Mouse (Mus musculus): ENCODE data around the gene Ncam2. TPM values are rescaled to one million over a fixed set of nuclear protein-coding genes. Genes with fewer than 3 reads are reported as not detected.

The Ncam2 gene
- polyA plus RNA-seq, 1 experiment, result 0.04 TPM

DNA sequence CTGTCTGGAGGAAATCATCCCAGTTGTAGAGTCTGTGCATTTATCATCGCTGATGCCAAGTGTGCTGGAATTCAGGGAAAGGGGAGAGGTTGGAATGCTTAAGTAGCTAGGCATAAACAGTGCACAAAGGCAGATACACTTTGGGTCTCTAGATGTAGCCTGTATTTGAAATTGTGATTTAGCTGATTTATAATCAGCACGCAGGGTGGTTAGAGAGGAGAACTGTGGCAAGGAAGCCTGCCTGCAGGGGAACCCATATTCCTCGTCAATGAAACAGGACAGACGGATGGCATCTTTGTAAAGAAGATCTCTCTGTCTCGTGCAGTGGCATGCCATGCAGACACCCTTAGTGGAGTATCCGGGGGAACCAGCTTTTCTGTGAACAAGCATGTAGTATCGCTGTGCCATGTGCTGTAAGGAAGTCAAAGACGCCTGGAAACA is 2.2 kb downstream of the Ncam2 start:
- Histone ChIP-seq H3K9me3 (no peaks in the 10 kb centered on the region), H3K27me3 (replicated peaks) (peaks cover 9% of the 10 kb centered on the region), H3K4me3 (replicated peaks) (no peak overlapping the region), H3K36me3 (replicated peaks; ENCODE audit: low read length) (no peaks in the 10 kb centered on the region), H3K4me1 (peaks cover 32% of the 10 kb centered on the region)
- TF ChIP-seq FLI1 (IDR thresholded peaks at IDR 0.05; ENCODE audit: low read length) (no peak), GATA1 (IDR thresholded peaks at IDR 0.05; ENCODE audit: borderline replicate concordance, low read length) (no peak)

DNA sequence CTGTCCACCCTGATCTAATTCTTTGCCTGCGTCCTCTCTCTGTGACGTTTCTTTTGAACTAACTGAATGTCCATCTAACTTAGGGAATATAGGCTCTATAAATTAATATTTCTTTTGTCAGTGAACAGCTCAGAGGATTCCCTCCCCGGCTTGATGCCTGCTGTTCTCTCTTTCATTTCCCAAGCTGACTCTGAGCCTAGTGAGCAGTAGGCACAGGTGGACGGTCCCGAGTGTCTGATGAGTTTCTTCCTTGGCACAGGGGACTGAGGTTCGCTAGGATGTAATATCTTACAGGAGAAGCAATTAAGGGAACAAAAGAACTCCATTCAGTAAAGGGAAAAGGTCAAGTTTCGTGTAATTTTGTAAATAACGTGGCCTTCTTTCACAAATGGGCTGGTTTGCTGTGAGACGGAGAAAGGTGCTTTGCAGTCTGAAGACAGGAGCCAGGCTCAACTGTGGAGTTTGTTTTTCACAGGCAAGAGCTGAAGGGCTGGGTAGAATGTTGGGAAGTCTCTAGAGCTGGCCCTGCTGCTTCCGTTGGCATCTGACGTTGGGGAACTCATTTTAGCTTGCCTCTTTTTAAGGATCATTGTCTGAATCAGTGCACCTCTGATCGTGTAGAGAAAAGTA is 4.0 kb downstream of the Ncam2 start:
- peaks cover 17% of the 10 kb centered on the region for H3K4me1 ChIP-seq
- H3K9me3 ChIP-seq, result no peaks in the 10 kb centered on the region
- H3K27me3 ChIP-seq (replicated peaks), result peaks cover 9% of the 10 kb centered on the region
- no peaks in the 10 kb centered on the region for H3K36me3 ChIP-seq (replicated peaks; ENCODE audit: low read length)
- no peak for TF ChIP-seq GATA1 (IDR thresholded peaks at IDR 0.05; ENCODE audit: borderline replicate concordance, low read length)
- no peak for TF ChIP-seq FLI1 (IDR thresholded peaks at IDR 0.05; ENCODE audit: low read length)
- H3K4me3 ChIP-seq (replicated peaks), result no peak overlapping the region

DNA sequence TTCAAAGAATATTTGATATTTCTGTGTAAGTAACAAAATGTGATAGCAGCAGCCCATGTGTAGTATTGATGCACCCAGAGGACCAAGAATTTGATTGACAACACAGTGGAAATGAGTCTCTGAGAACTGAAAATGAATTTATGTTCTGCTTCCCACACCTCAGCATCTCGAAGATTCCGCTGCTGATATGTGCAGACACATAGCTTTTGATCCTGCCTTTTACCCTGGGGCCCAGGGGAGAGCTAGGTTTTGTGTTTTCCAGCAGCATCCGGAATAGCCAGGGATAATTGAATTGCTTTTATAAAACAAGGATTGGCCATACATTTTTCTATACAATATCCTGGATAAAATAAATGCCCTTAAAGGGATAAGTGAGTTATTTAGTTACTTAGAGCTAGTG is 20.7 kb downstream of the Ncam2 start:
- Histone ChIP-seq H3K4me3 (replicated peaks) (no peak overlapping the region), H3K9me3 (no peaks in the 10 kb centered on the region), H3K27me3 (replicated peaks) (no peaks in the 10 kb centered on the region), H3K36me3 (replicated peaks; ENCODE audit: low read length) (no peaks in the 10 kb centered on the region), H3K4me1 (no peaks in the 10 kb centered on the region)
- TF ChIP-seq GATA1 (IDR thresholded peaks at IDR 0.05; ENCODE audit: borderline replicate concordance, low read length), result no peak
- no peak for TF ChIP-seq FLI1 (IDR thresholded peaks at IDR 0.05; ENCODE audit: low read length)

DNA sequence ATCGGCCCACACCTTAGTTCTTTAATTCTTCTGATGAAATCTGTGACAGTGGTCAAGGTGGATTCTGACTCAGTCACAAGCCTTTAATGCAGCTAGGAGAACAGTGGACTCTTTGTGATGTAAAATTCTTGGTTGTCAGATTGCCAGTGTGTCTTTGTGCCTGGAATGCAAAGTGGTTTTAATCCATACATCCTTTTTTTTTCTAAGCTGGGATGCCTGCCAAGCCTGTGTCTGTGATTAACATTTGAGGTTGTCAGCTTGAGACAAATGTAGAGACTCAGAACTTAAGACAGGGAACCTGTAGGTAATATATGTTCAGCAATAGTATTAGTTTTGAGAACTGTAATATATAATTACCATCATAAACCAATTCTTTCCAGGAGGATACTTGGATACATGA is 23.3 kb downstream of the Ncam2 start:
- Histone ChIP-seq H3K4me1 (no peaks in the 10 kb centered on the region), H3K4me3 (replicated peaks) (no peak overlapping the region), H3K9me3 (no peaks in the 10 kb centered on the region), H3K27me3 (replicated peaks) (no peaks in the 10 kb centered on the region), H3K36me3 (replicated peaks; ENCODE audit: low read length) (no peaks in the 10 kb centered on the region)
- TF ChIP-seq FLI1 (IDR thresholded peaks at IDR 0.05; ENCODE audit: low read length) (no peak), GATA1 (IDR thresholded peaks at IDR 0.05; ENCODE audit: borderline replicate concordance, low read length) (no peak)

DNA sequence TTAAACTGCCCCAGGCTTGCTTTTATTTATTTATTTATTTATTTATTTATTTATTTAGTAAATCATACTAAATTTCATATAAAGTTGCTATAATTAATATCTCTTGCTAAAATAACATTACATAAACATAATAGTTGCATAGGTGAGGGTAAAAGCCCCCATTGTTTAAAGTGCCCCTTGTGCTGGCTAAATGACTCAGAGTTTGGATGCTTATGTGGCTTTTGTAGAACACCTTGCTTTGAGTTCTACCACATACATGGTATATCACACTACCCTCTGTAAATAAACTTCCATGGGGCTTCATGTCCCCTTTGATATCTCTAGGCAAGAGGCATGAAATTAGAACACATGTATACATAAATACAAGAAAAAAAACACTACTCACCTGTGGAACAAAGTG is 23.8 kb downstream of the Ncam2 start:
- TF ChIP-seq GATA1 (IDR thresholded peaks at IDR 0.05; ENCODE audit: borderline replicate concordance, low read length) (no peak), FLI1 (IDR thresholded peaks at IDR 0.05; ENCODE audit: low read length) (no peak)
- H3K4me1 ChIP-seq, result no peaks in the 10 kb centered on the region
- no peaks in the 10 kb centered on the region for H3K27me3 ChIP-seq (replicated peaks)
- no peaks in the 10 kb centered on the region for H3K9me3 ChIP-seq
- no peaks in the 10 kb centered on the region for H3K36me3 ChIP-seq (replicated peaks; ENCODE audit: low read length)
- H3K4me3 ChIP-seq (replicated peaks), result no peak overlapping the region

DNA sequence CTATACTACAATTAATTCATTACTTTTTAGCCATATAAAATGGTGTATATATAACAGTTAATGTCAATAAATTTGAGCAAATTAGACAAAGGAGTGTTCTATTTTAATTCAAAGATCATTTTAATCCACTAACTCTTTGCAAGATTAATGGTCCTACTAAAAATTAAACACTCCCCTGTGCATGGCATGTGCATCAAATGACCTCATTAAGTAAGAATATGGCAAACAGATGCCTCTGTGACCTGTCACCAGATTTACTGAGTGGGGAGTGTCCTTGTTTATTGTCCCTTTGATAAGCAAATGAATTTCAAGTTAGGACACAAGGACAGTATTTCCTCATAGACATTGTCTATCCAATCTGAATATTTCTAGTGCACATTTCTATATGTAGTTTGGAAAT is 54.4 kb downstream of the Ncam2 start:
- no peak overlapping the region for H3K4me3 ChIP-seq (replicated peaks)
- no peaks in the 10 kb centered on the region for H3K9me3 ChIP-seq
- no peak for TF ChIP-seq GATA1 (IDR thresholded peaks at IDR 0.05; ENCODE audit: borderline replicate concordance, low read length)
- no peak for TF ChIP-seq FLI1 (IDR thresholded peaks at IDR 0.05; ENCODE audit: low read length)
- H3K4me1 ChIP-seq, result no peaks in the 10 kb centered on the region
- no peaks in the 10 kb centered on the region for H3K36me3 ChIP-seq (replicated peaks; ENCODE audit: low read length)
- H3K27me3 ChIP-seq (replicated peaks), result no peaks in the 10 kb centered on the region

DNA sequence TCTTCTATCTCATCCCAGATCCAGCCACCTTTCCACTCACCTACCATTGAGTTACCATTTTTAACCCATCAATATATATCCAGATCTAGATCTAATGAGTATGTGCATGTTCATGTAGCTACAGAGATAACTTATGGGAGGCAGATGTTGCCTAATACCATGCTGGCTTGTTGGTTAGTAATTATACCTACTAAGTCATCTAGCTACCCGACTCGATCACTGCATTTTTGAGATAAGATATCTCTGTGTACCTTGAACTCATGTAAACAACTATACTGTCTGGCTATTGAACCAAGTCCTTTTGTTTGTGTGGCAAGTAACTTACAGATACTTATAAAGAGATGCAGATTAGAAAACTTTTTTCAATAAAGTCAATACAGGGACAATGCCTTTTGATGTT is 59.9 kb downstream of the Ncam2 start:
- Histone ChIP-seq H3K9me3 (no peaks in the 10 kb centered on the region), H3K27me3 (replicated peaks) (no peaks in the 10 kb centered on the region), H3K4me1 (no peaks in the 10 kb centered on the region), H3K4me3 (replicated peaks) (no peak overlapping the region), H3K36me3 (replicated peaks; ENCODE audit: low read length) (no peaks in the 10 kb centered on the region)
- TF ChIP-seq FLI1 (IDR thresholded peaks at IDR 0.05; ENCODE audit: low read length) (no peak), GATA1 (IDR thresholded peaks at IDR 0.05; ENCODE audit: borderline replicate concordance, low read length) (no peak)

DNA sequence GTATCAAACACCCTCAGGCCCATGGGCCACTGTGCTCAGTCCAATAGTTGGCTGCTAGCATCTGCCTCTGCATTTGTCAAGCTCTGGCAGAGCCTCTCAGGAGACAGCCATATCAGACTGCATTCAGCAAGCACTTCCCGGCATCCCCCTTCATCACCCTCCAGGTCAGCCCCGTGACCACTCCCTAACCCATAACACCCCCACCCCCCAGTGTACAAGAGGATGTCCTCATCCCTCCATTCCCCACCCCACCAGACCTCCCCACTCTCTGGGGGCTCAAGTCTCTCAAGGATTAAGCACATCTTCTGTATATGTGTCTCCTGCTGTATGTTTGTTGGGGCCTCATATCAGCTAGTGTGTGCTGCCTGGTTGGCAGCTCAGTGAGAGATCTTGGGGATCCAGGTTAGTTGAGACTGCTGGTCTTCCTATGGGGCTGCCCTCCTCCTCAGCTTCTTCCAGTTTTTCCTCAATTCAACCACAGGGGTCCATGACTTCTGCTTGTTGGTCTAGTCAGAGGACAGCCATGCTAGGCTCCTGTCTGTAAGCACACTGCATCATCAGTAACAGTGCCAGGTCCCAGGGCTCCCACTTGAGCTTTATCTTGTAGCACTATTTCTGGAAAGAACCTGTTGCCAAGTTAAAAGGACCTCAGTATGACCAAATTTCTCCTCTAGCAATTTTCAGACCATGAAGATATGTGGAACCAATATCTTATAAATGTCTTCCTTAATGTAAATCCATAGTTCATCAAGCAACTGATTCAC is 73.3 kb downstream of the Ncam2 start:
- H3K9me3 ChIP-seq, result no peaks in the 10 kb centered on the region
- H3K36me3 ChIP-seq (replicated peaks; ENCODE audit: low read length), result no peaks in the 10 kb centered on the region
- no peak for TF ChIP-seq FLI1 (IDR thresholded peaks at IDR 0.05; ENCODE audit: low read length)
- no peak for TF ChIP-seq GATA1 (IDR thresholded peaks at IDR 0.05; ENCODE audit: borderline replicate concordance, low read length)

DNA sequence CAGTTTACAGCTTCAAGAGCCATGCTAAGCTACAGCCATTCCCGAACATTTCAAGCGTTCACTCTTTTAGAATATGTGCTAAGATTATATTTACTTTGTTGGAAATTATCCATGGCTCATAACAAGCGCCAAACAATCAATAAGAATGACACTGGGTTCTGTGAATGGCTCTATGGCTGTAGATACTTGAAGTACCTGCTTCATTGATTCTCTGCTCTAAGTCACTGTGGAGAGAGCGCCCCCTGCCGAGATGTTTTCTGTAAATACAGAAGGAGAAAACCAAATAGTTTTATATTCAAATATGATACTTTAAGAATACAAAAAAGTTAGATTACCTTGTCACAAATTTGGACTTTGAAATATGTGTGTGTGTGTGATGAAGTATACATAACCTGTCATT is 83.7 kb downstream of the Ncam2 start:
- Histone ChIP-seq H3K36me3 (replicated peaks; ENCODE audit: low read length) (no peaks in the 10 kb centered on the region), H3K9me3 (no peaks in the 10 kb centered on the region), H3K4me1 (no peaks in the 10 kb centered on the region), H3K27me3 (replicated peaks) (no peaks in the 10 kb centered on the region), H3K4me3 (replicated peaks) (no peak overlapping the region)
- TF ChIP-seq GATA1 (IDR thresholded peaks at IDR 0.05; ENCODE audit: borderline replicate concordance, low read length), result no peak
- no peak for TF ChIP-seq FLI1 (IDR thresholded peaks at IDR 0.05; ENCODE audit: low read length)

More for the DNA sequence above, 73.3 kb downstream of the Ncam2 start:
- Histone ChIP-seq H3K27me3 (replicated peaks) (no peaks in the 10 kb centered on the region), H3K4me1 (no peaks in the 10 kb centered on the region), H3K4me3 (replicated peaks) (no peak overlapping the region)

Measured in megakaryocyte, embryonic 14.5 days (primary cell).